Mouse (Mus musculus): ENCODE data around the gene Hes2. TPM values are rescaled to one million over a fixed set of nuclear protein-coding genes. Genes with fewer than 3 reads are reported as not detected.
A peak's percentile ranks its signal among the peaks of the same experiment; 100 is the strongest.

Hes2 gene
- polyA plus RNA-seq, 1 experiment: not detected

- TF ChIP-seq CTCF (IDR thresholded peaks at IDR 0.05; ENCODE audit: borderline replicate concordance, insufficient read depth, low read depth, low read length): peak; percentile 72
- no peak for TF ChIP-seq POLR2A (IDR thresholded peaks at IDR 0.05; ENCODE audit: borderline replicate concordance, insufficient read depth, low read length)
- Histone ChIP-seq H3K4me1 (ENCODE audit: control insufficient read depth, insufficient read depth, low read length) (peaks cover 8% of the 10 kb centered on the region), H3K27me3 (ENCODE audit: control insufficient read depth, insufficient read depth, low read length) (peaks cover 3% of the 10 kb centered on the region; the same call in 1 of the 2 replicates), H3K27ac (ENCODE audit: insufficient read depth, low read length) (no peak overlapping the region), H3K4me3 (replicated peaks; ENCODE audit: insufficient read depth, low read depth, low read length) (no peak overlapping the region)
- DNase-seq: peak in 1 of 2 experiments; percentile 43
Measured at GRCm38 (mm10) chr4:152134507-152134906, 24.2 kb upstream of the Hes2 start.

- H3K4me1 ChIP-seq (ENCODE audit: control insufficient read depth, insufficient read depth, low read length): peaks cover 8% of the 10 kb centered on the region
- TF ChIP-seq CTCF (IDR thresholded peaks at IDR 0.05; ENCODE audit: borderline replicate concordance, insufficient read depth, low read depth, low read length) (no peak), POLR2A (IDR thresholded peaks at IDR 0.05; ENCODE audit: borderline replicate concordance, insufficient read depth, low read length) (no peak)
- H3K27me3 ChIP-seq (ENCODE audit: control insufficient read depth, insufficient read depth, low read length): peaks cover 3% of the 10 kb centered on the region; the same call in 1 of the 2 replicates
- WGBS: 87% methylated on average over 12 of the region's 12 CpGs
- no peak overlapping the region for H3K27ac ChIP-seq (ENCODE audit: insufficient read depth, low read length)
- DNase-seq: no peak
- no peak overlapping the region for H3K4me3 ChIP-seq (replicated peaks; ENCODE audit: insufficient read depth, low read depth, low read length)
Measured at GRCm38 (mm10) chr4:152135363-152135762, 23.3 kb upstream of the Hes2 start.

GRCm38 (mm10) chr4:152136112-152136875 is 22.4 kb upstream of the Hes2 start:
- Histone ChIP-seq H3K27ac (ENCODE audit: insufficient read depth, low read length) (no peak overlapping the region), H3K4me1 (ENCODE audit: control insufficient read depth, insufficient read depth, low read length) (peaks cover 8% of the 10 kb centered on the region), H3K4me3 (replicated peaks; ENCODE audit: insufficient read depth, low read depth, low read length) (no peak overlapping the region), H3K27me3 (ENCODE audit: control insufficient read depth, insufficient read depth, low read length) (peaks cover 2% of the 10 kb centered on the region; the same call in 1 of the 2 replicates)
- TF ChIP-seq CTCF (IDR thresholded peaks at IDR 0.05; ENCODE audit: borderline replicate concordance, insufficient read depth, low read depth, low read length): peak; percentile 62; the same call in 1 of the 2 replicates
- no peak for TF ChIP-seq POLR2A (IDR thresholded peaks at IDR 0.05; ENCODE audit: borderline replicate concordance, insufficient read depth, low read length)
- 40% methylated on average over 6 of the region's 6 CpGs for WGBS
- no peak for DNase-seq

GRCm38 (mm10) chr4:152136876-152137250 is 21.8 kb upstream of the Hes2 start:
- H3K4me1 ChIP-seq (ENCODE audit: control insufficient read depth, insufficient read depth, low read length): peaks cover 6% of the 10 kb centered on the region
- no peak overlapping the region for H3K27ac ChIP-seq (ENCODE audit: insufficient read depth, low read length)
- WGBS: 98% methylated on average over 2 of the region's 2 CpGs
- H3K4me3 ChIP-seq (replicated peaks; ENCODE audit: insufficient read depth, low read depth, low read length): no peak overlapping the region
- no peak for TF ChIP-seq POLR2A (IDR thresholded peaks at IDR 0.05; ENCODE audit: borderline replicate concordance, insufficient read depth, low read length)
- no peak for TF ChIP-seq CTCF (IDR thresholded peaks at IDR 0.05; ENCODE audit: borderline replicate concordance, insufficient read depth, low read depth, low read length)
- DNase-seq: no peak
- H3K27me3 ChIP-seq (ENCODE audit: control insufficient read depth, insufficient read depth, low read length): no peaks in the 10 kb centered on the region

GRCm38 (mm10) chr4:152138497-152139260 is 20.0 kb upstream of the Hes2 start:
- H3K4me3 ChIP-seq (replicated peaks; ENCODE audit: insufficient read depth, low read depth, low read length): peak overlapping the region; percentile 59
- DNase-seq: peak; percentile 73 to 79
- H3K27me3 ChIP-seq (ENCODE audit: control insufficient read depth, insufficient read depth, low read length): no peaks in the 10 kb centered on the region
- H3K27ac ChIP-seq (ENCODE audit: insufficient read depth, low read length): no peak overlapping the region
- 3% methylated on average over 48 of the region's 51 CpGs for WGBS
- TF ChIP-seq CTCF (IDR thresholded peaks at IDR 0.05; ENCODE audit: borderline replicate concordance, insufficient read depth, low read depth, low read length) (peak; percentile 87), POLR2A (IDR thresholded peaks at IDR 0.05; ENCODE audit: borderline replicate concordance, insufficient read depth, low read length) (no peak)
- peaks cover 3% of the 10 kb centered on the region for H3K4me1 ChIP-seq (ENCODE audit: control insufficient read depth, insufficient read depth, low read length)

- TF ChIP-seq POLR2A (IDR thresholded peaks at IDR 0.05; ENCODE audit: borderline replicate concordance, insufficient read depth, low read length): no peak
- peak; percentile 66 for TF ChIP-seq CTCF (IDR thresholded peaks at IDR 0.05; ENCODE audit: borderline replicate concordance, insufficient read depth, low read depth, low read length)
- 34% methylated on average over 6 of the region's 6 CpGs for WGBS
- DNase-seq: peak; percentile 29 to 47
- Histone ChIP-seq H3K27ac (ENCODE audit: insufficient read depth, low read length) (no peak overlapping the region), H3K4me1 (ENCODE audit: control insufficient read depth, insufficient read depth, low read length) (peaks cover 3% of the 10 kb centered on the region), H3K4me3 (replicated peaks; ENCODE audit: insufficient read depth, low read depth, low read length) (no peak overlapping the region), H3K27me3 (ENCODE audit: control insufficient read depth, insufficient read depth, low read length) (no peaks in the 10 kb centered on the region)
Measured at GRCm38 (mm10) chr4:152140441-152140840, 18.2 kb upstream of the Hes2 start.

GRCm38 (mm10) chr4:152141521-152142135 is 17.0 kb upstream of the Hes2 start:
- WGBS: 28% methylated on average over 8 of the region's 8 CpGs
- Histone ChIP-seq H3K27ac (ENCODE audit: insufficient read depth, low read length) (no peak overlapping the region), H3K27me3 (ENCODE audit: control insufficient read depth, insufficient read depth, low read length) (no peaks in the 10 kb centered on the region), H3K4me1 (ENCODE audit: control insufficient read depth, insufficient read depth, low read length) (peaks cover 3% of the 10 kb centered on the region), H3K4me3 (replicated peaks; ENCODE audit: insufficient read depth, low read depth, low read length) (no peak overlapping the region)
- DNase-seq: no peak
- TF ChIP-seq POLR2A (IDR thresholded peaks at IDR 0.05; ENCODE audit: borderline replicate concordance, insufficient read depth, low read length) (no peak), CTCF (IDR thresholded peaks at IDR 0.05; ENCODE audit: borderline replicate concordance, insufficient read depth, low read depth, low read length) (no peak)
